Mouse (Mus musculus) brain, embryonic 14.5 days (tissue): ENCODE data around the gene Gm19684.
"Not testable (repeated sequence)": the region's sequence is repeated elsewhere in the genome, so short reads cannot be mapped to it uniquely, and the experiment has no call there.

Experiments used
- CTCF ChIP-seq: fragments of 200-500 bp; IDR thresholded peaks from 2 replicates; pipeline ENCODE4 v1.5.1; 2012; ENCODE audit warnings: inconsistent platforms, mild to moderate bottlenecking, moderate library complexity, borderline replicate concordance; ENCODE audit not compliant: insufficient read depth, insufficient read length; ENCODE audit errors: extremely low read depth
- POLR2A ChIP-seq: fragments of 200-500 bp; IDR thresholded peaks from 2 replicates; pipeline ENCODE4 v1.6.1; 2012; ENCODE audit warnings: mild to moderate bottlenecking, inconsistent platforms, borderline replicate concordance; ENCODE audit not compliant: poor library complexity, insufficient read depth, insufficient read length, severe bottlenecking; ENCODE audit errors: extremely low read depth

- not testable (repeated sequence) for TF ChIP-seq POLR2A, CTCF
Measured at GRCm38 (mm10) chr17:36092520-36092919, 29.0 kb upstream of the Gm19684 start.
